10 mouse cellular contexts compared by ENCODE assay signal in the genomic region with DNA sequence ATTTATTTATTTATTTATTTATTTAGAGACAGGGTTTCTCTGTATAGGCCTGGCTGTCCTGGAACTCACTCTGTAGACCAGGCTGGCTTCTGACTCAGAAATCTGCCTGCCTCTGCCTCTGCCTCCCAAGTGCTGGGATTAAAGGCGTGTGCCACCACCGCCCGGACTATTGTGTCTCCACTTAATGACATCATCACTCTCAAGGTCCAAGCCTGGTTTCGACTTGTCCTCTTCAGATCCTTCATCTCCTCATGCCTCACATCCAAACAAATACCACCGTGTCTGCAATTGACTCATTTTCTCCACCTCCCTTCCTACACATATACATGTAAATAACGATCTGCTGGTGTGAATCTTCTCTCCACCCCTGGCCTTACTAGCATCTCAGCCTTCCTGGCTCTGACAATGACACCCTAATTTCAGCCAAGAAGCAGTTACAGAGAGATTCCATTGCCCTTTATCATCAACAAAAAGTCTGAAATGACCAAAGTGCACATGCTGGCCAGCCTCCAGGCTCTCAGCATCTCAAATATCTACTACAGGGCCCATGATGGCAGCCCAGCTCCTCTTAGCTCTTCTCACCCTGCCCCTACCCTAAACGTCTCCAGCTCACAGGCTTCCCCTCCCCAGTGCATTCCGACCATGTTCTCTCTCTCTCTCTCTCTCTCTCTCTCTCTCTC.
"Had no signal": no experiment of that assay in that cellular context is flagged by ENCODE, and none has a peak within 500 bp of the region (broad histone marks: within the 10 kb centered on the region; RNA-seq: fewer than 3 reads in every experiment).

No protein-coding gene starts in this region.

- DNase-seq: kidney, adult 8-10 months; kidney, postnatal 10 days; kidney, postnatal 36 days; left cerebral cortex, postnatal 4 days; liver, postnatal 0 days; lung, postnatal 10 days; lung, postnatal 36 days; thymus, adult 2 months; thymus, postnatal 14 days; thymus, postnatal 4 days had no signal
